Mouse (Mus musculus) adrenal gland, postnatal 25 days (tissue): Measurements from ENCODE around the gene Sys1. TPM values are rescaled to one million over a fixed set of nuclear protein-coding genes. Genes with fewer than 3 reads are reported as not detected.

Experiments
- DNase-seq: peaks from one replicate; pipeline ENCODE4 v3.0.0; 2021; ENCODE audit warnings: mixed read lengths
- total RNA-seq: library from RNA; stranded (reverse); gene quantifications from 2 replicates; pipeline ENCODE4 v1.2.3, GENCODE M21; 2021

Gene Sys1
- total RNA-seq, 1 experiment from 2014 or later, result 30.0 TPM

DNA sequence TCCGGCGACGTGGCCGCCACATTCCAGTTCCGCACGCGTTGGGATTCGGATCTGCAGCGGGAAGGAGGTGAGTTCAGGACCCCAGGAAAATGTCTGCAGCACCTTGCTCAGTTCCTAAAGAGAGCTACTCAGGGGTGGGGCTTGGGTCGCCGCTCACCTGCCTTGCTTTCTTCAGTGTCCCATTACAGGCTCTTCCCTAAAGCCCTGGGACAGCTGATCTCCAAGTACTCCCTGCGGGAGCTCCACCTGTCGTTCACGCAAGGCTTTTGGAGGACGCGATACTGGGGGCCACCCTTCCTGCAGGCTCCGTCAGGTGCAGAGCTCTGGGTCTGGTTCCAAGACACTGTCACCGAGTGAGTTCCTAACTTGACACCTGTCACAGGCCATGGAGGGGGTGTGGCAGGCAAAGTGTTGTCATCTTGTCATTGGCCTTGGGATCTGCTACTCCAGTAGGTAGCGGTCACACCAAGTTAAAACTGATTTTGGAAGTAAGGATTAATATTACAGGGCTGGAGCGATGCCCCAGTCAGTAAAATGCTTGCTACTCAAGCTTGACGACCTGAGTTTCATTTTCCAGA is 41.0 kb downstream of the Sys1 start:
- DNase-seq, result no peak

DNA sequence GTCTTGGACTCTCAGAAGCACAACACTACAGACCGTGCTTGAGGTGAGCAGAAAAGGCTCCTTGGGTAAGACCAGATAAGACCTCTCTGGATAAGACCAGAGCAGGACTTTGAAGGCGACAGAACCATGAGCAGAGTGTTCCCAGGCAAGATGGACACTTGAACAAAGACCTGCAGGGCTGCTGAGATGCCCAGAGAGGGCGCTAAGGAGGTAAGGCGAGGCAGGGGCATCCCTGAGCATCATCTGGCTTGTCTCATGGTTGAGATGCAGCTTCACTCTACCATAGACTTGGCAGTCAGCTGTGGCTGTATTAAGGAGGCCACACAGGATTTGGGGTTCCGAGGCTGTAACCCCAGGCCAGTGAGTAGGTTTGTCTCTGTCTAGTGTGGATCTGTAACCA is 42.6 kb downstream of the Sys1 start:
- DNase-seq, result no peak

DNA sequence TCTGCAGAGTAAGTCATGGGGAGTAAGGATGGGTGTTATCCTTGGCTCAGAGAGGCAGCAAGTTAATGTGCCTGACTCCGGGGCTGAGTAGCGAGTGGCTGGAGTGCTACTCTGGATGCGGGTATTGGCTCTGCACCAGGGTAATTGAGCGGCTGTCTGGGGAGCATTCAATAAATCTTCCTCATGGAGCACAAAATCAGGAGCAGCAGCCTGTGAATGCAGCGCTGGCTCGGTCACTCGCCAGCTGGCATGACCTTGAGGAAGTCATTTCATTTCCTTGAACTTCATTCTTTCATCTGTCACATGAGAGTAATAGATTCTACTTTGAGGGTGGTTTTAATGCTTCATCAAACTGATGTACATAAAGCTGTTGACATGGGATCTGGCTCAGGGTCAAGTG is 43.7 kb downstream of the Sys1 start:
- peak; percentile 76 for DNase-seq

DNA sequence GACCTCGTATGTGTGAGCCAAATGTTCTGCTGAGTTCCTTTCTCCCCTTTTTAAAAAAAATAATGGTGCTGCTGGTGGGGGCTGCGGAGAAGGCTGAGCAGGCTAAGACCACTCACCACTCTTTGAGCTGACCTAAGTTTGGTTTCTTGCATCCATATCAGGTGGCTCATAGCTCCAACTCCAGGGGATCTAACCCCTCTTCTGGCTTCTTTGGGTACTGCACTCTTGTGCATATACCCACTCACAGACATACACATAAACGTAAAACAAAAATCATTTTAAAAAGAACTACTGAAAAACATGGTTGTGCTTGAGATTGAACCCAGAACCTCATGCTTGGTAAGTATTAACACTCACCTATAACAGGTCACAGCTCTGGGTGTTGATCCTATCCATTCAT is 48.2 kb downstream of the Sys1 start:
- DNase-seq, result no peak

DNA sequence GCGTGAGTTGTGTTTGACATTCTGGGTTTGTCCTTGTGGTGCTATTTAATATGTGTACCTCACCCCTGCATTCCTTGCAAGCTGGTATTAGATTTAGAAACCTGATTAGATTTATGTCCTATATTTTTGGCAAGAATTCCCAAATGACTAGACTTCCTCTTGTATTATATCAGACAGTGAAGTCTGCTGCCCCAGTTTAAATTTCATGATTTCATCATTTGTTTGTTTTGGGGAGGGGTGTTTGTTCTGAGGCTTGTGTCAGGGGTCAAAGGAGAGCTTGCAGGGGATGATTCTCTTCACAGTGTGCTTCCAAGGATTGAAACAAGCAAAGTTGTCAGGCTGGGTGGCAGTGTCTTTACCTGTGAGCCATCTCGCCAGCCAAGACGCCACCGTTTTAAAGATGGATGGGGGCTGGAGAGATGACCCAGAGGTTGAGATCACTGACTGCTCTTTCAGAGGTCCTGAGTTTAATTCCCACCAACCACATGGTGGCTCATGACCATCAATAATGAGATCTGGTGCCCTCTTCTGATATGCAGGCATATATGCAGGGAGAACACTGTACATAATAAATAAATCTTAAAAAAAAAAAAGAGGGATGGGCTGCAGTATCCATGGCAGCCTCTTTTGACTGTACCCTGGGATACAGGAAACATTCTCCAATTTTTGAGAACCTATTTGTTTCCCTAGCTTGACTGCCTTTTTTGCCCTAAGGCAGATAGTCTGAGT is 49.0 kb downstream of the Sys1 start:
- DNase-seq, result no peak

DNA sequence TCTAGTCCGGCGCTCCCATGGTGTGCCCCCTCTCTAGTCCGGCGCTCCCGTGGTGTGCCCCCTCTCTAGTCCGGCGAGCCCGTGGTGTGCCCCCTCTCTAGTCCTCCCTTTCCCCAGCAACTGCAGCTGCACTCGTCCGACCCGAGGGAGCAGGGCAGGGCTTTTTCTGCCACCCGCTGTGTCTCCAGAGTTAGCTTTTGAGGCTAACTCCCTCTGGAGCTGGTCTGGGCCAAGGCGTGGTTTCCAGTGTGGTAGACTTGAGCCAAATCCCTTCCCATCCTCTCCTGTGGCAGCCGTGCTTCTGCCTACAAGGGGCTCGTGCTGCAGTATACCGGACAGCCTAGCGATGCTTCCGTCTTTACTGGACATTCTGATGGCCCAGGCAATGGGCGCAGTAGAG is 51.0 kb downstream of the Sys1 start:
- no peak for DNase-seq

DNA sequence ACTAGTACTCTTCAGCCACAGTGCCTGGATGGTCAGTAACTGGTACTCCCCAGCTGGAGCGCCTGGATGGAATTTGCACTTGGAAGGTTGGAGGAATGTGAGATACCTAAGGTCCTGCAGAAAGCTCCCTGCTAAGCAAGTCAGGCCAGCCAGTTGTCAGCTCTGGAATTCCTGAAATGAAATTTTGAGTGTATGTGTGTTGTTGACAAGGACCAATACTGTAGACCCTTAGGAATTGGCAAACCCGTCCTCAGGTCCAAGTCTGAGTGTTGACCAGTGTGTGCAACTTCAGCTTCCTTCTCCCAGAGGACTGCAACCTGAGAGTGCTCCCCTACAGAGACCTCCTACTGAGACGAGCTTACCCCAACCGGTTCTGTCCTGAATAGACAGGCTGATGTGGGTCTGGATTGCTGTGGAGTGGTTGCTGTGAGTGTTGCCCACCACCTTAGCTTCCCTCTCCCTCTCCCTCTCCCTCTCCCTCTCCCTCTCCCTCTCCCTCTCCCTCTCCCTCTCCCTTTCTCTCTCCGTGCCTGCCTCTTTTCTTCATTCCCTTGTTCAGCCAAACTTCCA is 53.9 kb downstream of the Sys1 start:
- DNase-seq, result no peak

DNA sequence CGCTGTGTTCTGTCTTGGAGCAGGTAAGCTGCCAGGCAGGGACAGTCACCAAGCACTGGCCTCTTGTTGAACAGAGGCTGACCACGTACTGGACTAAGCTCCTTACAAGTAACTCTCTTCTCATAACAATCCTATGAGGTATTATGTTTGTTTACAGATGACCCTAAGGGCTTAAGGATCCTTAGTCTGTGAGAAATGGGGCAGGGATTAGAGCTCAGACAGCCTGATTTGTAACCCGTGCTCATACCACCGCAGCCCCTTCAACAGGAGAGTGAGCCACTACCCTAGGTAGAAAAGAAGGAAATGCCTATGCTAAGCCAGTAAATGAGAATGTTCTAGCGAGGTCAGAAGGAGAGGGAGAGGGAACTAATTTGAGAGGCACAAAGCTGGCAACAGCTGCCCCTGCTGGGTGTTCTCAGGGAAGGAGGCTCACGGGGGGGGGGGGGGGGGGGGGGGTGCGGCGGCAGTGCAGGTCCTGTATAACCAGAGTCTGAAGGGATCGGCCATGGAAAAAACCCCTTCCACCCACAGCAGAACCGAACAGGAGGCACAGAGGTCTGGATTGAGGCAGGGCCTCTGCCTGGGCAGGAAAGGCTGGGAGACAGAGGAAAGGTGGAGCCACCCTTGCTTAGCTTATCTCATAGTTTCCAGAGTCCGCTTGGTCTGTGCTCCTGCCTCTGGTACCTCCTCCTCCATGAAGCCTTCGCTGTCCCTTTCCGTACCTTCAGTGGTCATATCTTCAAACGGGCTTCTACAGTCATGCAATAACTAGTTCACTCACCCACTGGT is 55.6 kb downstream of the Sys1 start:
- DNase-seq, result no peak

DNA sequence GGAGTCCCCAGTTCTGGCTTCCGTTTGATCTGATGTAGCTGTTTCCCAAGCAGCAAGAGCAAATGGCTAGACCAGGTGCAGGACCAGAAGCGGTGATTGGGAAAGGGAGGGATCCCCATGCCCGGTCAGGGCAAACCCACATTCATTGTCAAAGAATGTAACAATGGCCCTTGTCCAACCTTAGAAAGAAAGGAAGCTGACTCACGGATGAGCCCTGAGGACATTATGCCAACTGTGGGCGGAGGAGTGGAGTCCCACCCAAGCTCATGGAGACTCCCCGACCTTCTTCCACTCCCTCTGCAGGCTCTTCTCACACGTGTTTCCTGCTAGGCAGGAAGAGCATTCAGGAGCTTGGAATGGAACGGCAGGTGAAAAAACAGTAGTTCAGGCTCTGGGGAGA is 56.6 kb downstream of the Sys1 start:
- DNase-seq, result peak; percentile 39

DNA sequence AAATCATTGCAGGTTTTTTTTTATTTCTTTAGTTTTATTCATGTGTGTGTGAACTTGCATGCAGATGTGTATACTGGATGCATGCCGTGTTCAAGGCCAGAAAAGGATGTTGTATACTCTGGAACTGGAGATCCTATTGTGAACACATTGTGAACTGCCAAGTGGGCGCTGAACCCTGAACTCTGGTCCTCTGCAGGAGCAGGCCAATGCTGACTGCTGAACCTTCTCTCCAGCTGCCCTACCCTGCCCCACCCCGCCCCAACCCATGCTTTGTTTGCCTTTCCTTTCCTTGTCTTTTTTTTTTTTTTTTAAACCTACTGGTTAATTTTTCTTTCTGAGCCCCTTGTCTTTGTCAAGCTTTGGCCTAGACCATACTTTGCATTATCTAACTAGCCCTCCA is 58.2 kb downstream of the Sys1 start:
- no peak for DNase-seq

DNA sequence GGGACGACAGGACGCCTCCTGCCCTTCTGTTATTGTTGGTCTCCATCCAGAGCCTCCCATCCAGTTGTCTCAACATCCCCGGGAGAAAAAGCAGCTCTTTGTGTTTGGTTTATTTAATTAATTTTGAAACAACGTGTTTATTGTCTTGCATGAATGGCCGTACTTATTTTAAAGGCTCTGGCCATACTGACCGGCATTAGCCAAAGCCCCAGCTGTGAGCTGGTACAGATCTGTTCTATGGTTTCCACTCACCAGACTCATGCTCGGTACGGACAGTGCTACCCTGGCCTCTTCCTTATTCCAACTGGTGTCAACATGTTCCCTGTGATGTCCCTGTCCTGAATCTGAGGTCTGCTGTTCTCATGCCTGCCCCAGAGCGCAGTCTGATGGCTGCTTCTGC is 59.1 kb downstream of the Sys1 start:
- DNase-seq, result no peak

DNA sequence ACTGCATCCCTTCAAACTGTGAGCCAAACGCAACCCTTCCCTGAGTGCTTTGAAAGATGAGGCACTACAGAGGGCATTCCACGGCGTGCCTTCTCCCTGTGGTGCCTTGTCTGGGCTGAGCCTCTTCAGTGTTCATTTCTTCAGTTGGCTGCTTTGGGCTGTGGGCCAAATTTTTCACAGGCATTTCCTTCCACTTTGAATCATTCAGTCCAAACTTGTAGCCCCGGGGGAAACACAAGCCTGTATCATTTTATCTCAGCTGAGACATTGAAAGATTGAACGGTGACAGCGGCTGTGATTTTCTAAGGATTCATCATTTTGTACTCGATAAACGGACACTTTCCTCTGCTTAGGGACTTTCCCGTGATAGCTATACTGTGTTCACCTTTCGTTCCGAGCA is 59.8 kb downstream of the Sys1 start:
- DNase-seq, result no peak

DNA sequence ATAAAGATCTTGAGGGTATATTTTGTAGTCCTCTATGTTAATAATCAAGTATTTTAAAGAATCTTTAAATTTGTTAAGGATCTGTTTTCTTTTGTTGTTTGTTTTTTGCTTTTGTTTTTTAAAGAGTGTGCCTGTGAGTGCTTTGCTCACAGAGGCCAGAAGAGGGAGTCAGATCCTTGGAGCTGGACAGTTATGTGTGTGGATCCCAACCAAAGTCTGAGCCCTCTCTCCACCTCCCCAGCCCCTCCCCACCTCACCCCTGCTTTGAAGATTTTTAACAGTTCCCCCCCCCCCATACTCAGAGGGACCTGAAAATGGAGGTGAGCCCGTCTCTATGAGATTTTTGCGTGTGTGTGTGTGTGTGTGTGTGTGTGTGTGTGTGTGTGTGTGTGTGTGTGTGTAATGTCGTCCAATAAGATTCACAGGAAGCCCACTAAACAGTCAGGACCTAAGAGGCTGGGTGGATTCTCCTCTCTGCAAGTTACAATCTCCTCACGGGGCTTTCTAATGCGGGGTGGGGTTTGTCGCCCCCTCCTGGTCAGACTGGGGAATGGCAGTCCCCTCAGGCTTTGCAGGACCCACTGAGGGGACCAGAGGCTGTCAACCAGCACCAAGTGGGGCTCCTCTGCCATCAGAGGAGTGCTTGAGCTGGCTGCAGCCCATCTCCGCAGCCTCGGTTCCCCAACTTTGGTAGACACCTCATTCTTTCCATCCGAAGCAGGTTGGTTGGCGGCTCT is 60.9 kb downstream of the Sys1 start:
- peak; percentile 68 for DNase-seq

DNA sequence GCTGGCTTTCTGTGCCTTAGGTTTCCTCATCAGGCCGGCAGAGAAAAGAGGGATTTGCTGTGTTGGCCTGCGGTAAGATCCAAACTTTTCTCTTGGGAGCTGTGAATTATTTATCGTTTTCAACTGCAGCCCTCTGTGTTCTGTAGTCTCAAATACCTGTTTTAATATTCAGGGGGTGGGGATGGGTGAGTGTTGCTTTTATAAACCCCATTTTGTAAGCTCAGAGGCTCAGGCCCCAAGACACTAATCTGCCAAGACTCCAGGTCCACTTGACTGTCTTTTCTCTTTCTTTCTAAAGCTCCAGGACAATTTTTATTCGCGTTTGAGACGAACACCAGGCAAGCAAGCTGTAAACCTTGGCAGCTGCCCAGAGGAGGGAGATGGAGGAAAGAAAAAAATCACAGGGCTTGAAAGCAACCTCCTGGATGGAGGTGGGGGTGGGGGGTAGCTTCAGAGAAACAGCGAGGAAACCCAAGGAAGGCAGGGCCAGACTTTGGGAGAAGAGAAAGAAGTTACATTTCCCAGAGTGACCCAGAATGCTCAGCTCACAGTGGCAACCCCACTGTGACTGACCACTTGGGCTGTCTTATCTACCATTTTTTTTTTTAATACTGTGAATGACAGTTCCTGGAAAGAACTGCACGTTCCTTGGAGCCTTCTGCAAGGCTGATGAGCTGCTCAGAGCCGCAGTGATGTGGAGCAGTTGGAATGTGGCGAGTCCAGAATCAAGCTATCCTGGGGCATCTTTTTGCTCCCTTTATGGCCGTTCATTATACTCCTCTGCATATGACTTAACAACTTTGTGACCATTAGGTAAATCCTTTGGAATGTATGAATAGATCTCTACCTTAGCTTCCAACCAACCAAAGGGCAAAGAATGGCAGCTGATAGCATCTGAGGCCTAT is 61.8 kb downstream of the Sys1 start:
- no peak for DNase-seq

DNA sequence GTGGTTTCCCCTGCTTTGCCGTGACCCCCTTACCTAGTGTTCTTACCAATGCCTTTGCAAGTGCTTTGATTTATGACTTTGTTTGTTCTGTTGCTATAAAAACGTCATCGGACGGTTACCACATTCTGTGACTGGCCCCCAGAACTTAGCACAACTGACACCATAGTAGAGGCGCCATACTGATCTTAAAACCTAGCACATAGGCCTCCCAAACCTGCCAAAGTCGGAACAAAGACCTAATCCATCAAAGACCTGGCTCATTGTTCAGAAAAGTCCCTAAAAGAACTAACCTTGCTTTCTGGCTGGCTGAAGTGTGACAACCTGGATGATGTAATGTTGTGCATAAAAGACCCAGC is 62.4 kb downstream of the Sys1 start:
- no peak for DNase-seq

DNA sequence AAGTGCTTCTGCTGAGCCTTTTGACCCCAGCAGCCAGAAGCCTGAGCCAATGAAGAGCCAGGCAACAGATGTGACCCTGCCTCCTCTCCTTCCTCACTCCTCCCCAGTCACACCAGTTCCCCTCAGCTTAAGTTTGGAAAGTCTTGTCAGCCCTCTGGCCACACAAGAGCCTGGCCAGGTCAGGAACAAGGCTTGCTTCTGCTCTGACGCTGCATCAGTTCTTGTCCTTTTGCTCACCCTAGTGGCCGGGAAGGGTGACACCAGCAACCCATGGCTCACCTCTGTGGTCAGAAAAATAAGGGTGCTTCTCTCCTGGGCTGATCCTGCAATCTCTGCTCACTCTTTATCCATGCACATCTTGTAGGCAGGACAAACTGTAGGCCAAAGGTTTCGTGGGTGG is 64.0 kb downstream of the Sys1 start:
- peak; percentile 60 for DNase-seq

DNA sequence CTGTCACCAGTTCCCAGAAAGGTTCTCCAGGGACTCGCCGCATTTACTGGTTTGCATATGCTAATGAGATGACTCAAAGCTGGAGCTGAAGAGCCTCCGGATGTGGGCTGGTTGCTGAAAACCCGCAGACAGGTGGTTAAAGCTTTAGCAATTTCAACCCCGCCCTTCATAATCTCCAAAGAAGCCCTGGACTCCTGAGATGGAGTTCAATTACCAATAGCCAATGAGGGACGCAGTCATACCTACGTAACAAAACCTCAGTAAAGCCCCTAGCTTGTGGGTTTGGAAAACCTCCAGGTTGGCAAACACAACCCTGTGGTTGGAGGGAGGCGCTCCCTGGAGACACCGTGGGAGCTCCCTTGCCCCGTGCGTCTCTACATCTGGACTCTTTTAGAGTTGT is 65.1 kb downstream of the Sys1 start:
- no peak for DNase-seq

DNA sequence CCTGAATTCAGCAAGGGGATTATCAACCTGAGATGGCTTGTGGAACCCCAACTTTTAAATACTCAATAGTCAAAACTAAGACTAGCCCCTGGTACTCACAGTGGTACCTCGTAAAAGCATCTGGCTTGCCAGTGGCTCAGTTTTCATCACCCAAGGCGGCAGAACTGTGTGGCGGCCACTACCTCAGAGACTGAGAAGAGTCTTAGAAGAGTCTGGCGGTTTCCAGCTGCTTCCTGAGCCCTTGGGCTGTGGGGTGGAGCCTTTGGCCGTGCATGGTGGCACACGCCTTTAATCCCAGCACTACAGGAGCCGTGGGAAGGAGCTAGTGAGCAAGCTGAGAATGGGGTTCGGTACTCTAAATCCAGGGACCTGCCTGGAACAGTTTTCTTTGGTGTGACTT is 65.5 kb downstream of the Sys1 start:
- DNase-seq, result no peak

DNA sequence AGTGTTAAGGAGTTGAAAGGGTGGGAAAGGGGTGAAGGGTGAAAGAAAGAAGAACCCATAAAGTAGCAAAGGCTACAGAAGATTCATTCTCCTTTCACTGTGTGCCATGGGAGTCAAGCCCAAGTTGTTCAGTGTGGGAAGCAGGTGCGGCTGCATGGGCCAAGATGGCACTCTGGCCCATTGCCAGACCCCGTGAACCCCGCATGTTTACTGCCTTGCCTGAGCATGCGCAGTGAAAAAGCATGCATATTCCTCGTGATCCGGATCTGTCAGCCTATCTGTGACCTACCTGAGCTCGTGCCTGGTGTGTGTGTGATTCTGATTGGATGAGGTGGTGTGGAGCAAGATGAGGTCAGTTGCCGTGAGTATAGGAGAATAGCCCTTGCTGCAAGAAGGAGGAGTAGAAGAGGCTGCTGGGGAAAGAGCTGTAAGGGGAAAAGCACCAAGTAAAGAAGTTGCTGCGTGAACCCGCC is 66.6 kb downstream of the Sys1 start:
- no peak for DNase-seq

DNA sequence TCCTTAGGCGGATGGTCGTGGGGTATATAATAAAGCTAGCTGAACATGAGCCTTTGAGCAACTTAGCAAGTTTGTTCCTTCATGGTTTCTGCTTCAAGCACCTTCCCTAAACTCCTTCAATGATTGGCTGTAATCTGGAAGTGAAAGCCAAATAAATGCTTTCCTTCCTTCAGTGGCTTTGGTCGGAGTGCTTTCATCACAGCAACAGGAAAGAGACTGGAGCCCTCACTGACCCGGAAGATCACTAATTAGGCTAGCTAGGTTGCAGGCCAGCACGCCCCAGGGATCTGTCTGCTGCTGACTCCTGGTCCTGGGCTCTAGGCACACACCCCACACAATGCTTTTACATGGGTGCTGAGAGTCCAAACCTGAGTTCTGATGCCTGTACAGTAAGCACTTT is 71.8 kb downstream of the Sys1 start:
- no peak for DNase-seq
